7 mouse cellular contexts compared by ENCODE assay signal in genomic region chr8:45065391-45065790, GRCm38 (mm10). TPM values are rescaled to one million over a fixed set of nuclear protein-coding genes. Genes with fewer than 3 reads are reported as not detected.
"Had no signal": no experiment of that assay in that cellular context is flagged by ENCODE, and none has a peak within 500 bp of the region (broad histone marks: within the 10 kb centered on the region; RNA-seq: fewer than 3 reads in every experiment).

No protein-coding gene starts in this region.

RNA-seq across cellular contexts. Expression of gene Mtnr1a, which starts 3.5 kb away (rescaled TPM):
- polyA plus RNA-seq: heart, embryonic 12.5 days; heart, embryonic 14.5 days; heart, embryonic 16.5 days; kidney, adult 2 months; kidney, postnatal 0 days; limb, embryonic 11.5 days; liver, embryonic 12.5 days had no signal
